Mouse (Mus musculus) liver, embryonic 14.5 days (tissue): ENCODE data around the gene Zfp64.

Experiments used
- CTCF ChIP-seq: IDR thresholded peaks from 2 replicates; pipeline ENCODE4 v1.5.1; 2016; ENCODE audit warnings: antibody characterized with exemption, low read depth, control low read depth
- EP300 ChIP-seq: IDR thresholded peaks from 2 replicates; pipeline ENCODE4 v1.6.1; 2016; ENCODE audit warnings: antibody characterized with exemption, low read depth

- TF ChIP-seq CTCF = peak; percentile 52
- TF ChIP-seq EP300 = no peak
These were observed 75.8 kb downstream of the Zfp64 start for GRCm38 (mm10) chr2:168879573-168879972.
